Mouse (Mus musculus): ENCODE results near the gene Nemp2. TPM values are rescaled to one million over a fixed set of nuclear protein-coding genes. Genes with fewer than 3 reads are reported as not detected.

Nemp2 gene
- 13.7 and 14.2 TPM in 2 replicates for total RNA-seq (2017)

- peak; percentile 96 for ATAC-seq (replicated peaks; ENCODE audit: low read depth, poor library complexity, severe bottlenecking)
Measured at GRCm38 (mm10) chr1:52630248-52630936, at the start of gene Nemp2. TSS of gene Nemp2 (plus strand) at chr1:52630703.

GRCm38 (mm10) chr1:52581744-52582143 lies 48.8 kb upstream of the Nemp2 start:
- no peak for ATAC-seq (replicated peaks; ENCODE audit: low read depth, poor library complexity, severe bottlenecking)

GRCm38 (mm10) chr1:52582866-52583265 lies 47.6 kb upstream of the Nemp2 start:
- no peak for ATAC-seq (replicated peaks; ENCODE audit: low read depth, poor library complexity, severe bottlenecking)

- ATAC-seq (replicated peaks; ENCODE audit: low read depth, poor library complexity, severe bottlenecking), result 0 out of 2 replicates have a peak, but pooled peaks have one; percentile 32
Measured at GRCm38 (mm10) chr1:52596982-52597646, 33.4 kb upstream of the Nemp2 start.

- ATAC-seq (replicated peaks; ENCODE audit: low read depth, poor library complexity, severe bottlenecking), result peak; percentile 79
Measured at GRCm38 (mm10) chr1:52597761-52598160, 32.7 kb upstream of the Nemp2 start.

- peak; percentile 34; the same call in 1 of the 2 replicates for ATAC-seq (replicated peaks; ENCODE audit: low read depth, poor library complexity, severe bottlenecking)
Measured at GRCm38 (mm10) chr1:52598361-52598760, 32.1 kb upstream of the Nemp2 start.

- 0 out of 2 replicates have a peak, but pooled peaks have one; percentile 39 for ATAC-seq (replicated peaks; ENCODE audit: low read depth, poor library complexity, severe bottlenecking)
Measured at GRCm38 (mm10) chr1:52601496-52601895, 29.0 kb upstream of the Nemp2 start.

GRCm38 (mm10) chr1:52607700-52608099 lies 22.8 kb upstream of the Nemp2 start:
- ATAC-seq (replicated peaks; ENCODE audit: low read depth, poor library complexity, severe bottlenecking), result no peak

GRCm38 (mm10) chr1:52608486-52608885 lies 22.0 kb upstream of the Nemp2 start:
- ATAC-seq (replicated peaks; ENCODE audit: low read depth, poor library complexity, severe bottlenecking), result no peak

- no peak for ATAC-seq (replicated peaks; ENCODE audit: low read depth, poor library complexity, severe bottlenecking)
Measured at GRCm38 (mm10) chr1:52618217-52618616, 12.3 kb upstream of the Nemp2 start.

- no peak for ATAC-seq (replicated peaks; ENCODE audit: low read depth, poor library complexity, severe bottlenecking)
Measured at GRCm38 (mm10) chr1:52620442-52620841, 10.1 kb upstream of the Nemp2 start.

- peak; percentile 64 for ATAC-seq (replicated peaks; ENCODE audit: low read depth, poor library complexity, severe bottlenecking)
Measured at GRCm38 (mm10) chr1:52630937-52631299, 415 bp downstream of the Nemp2 start.

- peak; percentile 27; the same call in 1 of the 2 replicates for ATAC-seq (replicated peaks; ENCODE audit: low read depth, poor library complexity, severe bottlenecking)
Measured at GRCm38 (mm10) chr1:52631570-52631969, 1.1 kb downstream of the Nemp2 start.

GRCm38 (mm10) chr1:52634251-52634650 lies 3.7 kb downstream of the Nemp2 start:
- ATAC-seq (replicated peaks; ENCODE audit: low read depth, poor library complexity, severe bottlenecking), result no peak

GRCm38 (mm10) chr1:52635932-52636331 lies 5.4 kb downstream of the Nemp2 start:
- no peak for ATAC-seq (replicated peaks; ENCODE audit: low read depth, poor library complexity, severe bottlenecking)

- no peak for ATAC-seq (replicated peaks; ENCODE audit: low read depth, poor library complexity, severe bottlenecking)
Measured at GRCm38 (mm10) chr1:52638101-52638500, 7.6 kb downstream of the Nemp2 start.

- no peak for ATAC-seq (replicated peaks; ENCODE audit: low read depth, poor library complexity, severe bottlenecking)
Measured at GRCm38 (mm10) chr1:52639090-52639489, 8.6 kb downstream of the Nemp2 start.

- ATAC-seq (replicated peaks; ENCODE audit: low read depth, poor library complexity, severe bottlenecking), result no peak
Measured at GRCm38 (mm10) chr1:52640266-52640665, 9.8 kb downstream of the Nemp2 start.

- ATAC-seq (replicated peaks; ENCODE audit: low read depth, poor library complexity, severe bottlenecking), result no peak
Measured at GRCm38 (mm10) chr1:52640736-52641135, 10.2 kb downstream of the Nemp2 start.

- peak; percentile 97 for ATAC-seq (replicated peaks; ENCODE audit: low read depth, poor library complexity, severe bottlenecking)
Measured at GRCm38 (mm10) chr1:52648153-52649027, 17.9 kb downstream of the Nemp2 start.

- ATAC-seq (replicated peaks; ENCODE audit: low read depth, poor library complexity, severe bottlenecking), result no peak
Measured at GRCm38 (mm10) chr1:52650066-52650465, 19.6 kb downstream of the Nemp2 start.

All from common myeloid progenitor, adult 5-6 weeks (primary cell).